Mouse (Mus musculus) stomach, postnatal 0 days (tissue): ENCODE measurements around the gene Poc1a. TPM values are rescaled to one million over a fixed set of nuclear protein-coding genes. Genes with fewer than 3 reads are reported as not detected.

ENCODE experiments used
- ATAC-seq: fragments of 200-750 bp; cut with Nextera tagmentation; 2 replicates; pipeline ENCODE4 v1.8.0; 2017; ENCODE audit not compliant: low FRiP score, low TSS enrichment
- DNase-seq: peaks from one replicate; pipeline ENCODE4 v3.0.0-alpha.2; 2016; ENCODE audit warnings: low spot score
- H3K27ac ChIP-seq: fragments of 300-500 bp; sonication (generic); replicated peaks from 2 replicates; pipeline ENCODE4 v1.5.1; 2014; ENCODE audit warnings: mild to moderate bottlenecking, control low read depth
- H3K27me3 ChIP-seq: fragments of 300-500 bp; sonication (generic); 2 replicates; pipeline ENCODE4 v1.6.1; 2014; ENCODE audit warnings: low read length; ENCODE audit not compliant: control insufficient read depth, insufficient read depth
- H3K36me3 ChIP-seq: fragments of 300-500 bp; sonication (generic); 2 replicates; pipeline ENCODE4 v1.6.1; 2014; ENCODE audit warnings: low read length, mixed read lengths; ENCODE audit not compliant: control insufficient read depth, insufficient read depth
- H3K4me1 ChIP-seq: fragments of 300-500 bp; sonication (generic); replicated peaks from 2 replicates; pipeline ENCODE4 v1.6.1; 2014; ENCODE audit warnings: antibody characterized with exemption; ENCODE audit not compliant: control insufficient read depth, insufficient read depth
- H3K4me2 ChIP-seq: fragments of 300-500 bp; sonication (generic); replicated peaks from 2 replicates; pipeline ENCODE4 v1.6.1; 2014; ENCODE audit warnings: low read depth, mild to moderate bottlenecking, control low read depth, moderate library complexity
- H3K4me3 ChIP-seq: fragments of 300-500 bp; sonication (generic); 2 replicates; pipeline ENCODE4 v1.5.1; 2014; ENCODE audit warnings: low read depth, low read length, control low read depth
- H3K9ac ChIP-seq: fragments of 300-500 bp; sonication (generic); 2 replicates; pipeline ENCODE4 v1.6.1; 2014; ENCODE audit warnings: mild to moderate bottlenecking, low read length, control low read depth, mixed read lengths
- H3K9me3 ChIP-seq: fragments of 300-500 bp; sonication (generic); 2 replicates; pipeline ENCODE4 v1.6.1; 2016; ENCODE audit warnings: low read length; ENCODE audit not compliant: control insufficient read depth
- CTCF ChIP-seq: IDR thresholded peaks from 2 replicates; pipeline ENCODE4 v1.5.1; 2016; ENCODE audit warnings: antibody characterized with exemption, low read depth, mild to moderate bottlenecking, moderate library complexity
- EP300 ChIP-seq: optimal IDR thresholded peaks from 2 replicates; pipeline ENCODE3; 2016; ENCODE audit warnings: antibody characterized with exemption
- WGBS: fragments of 180-500 bp; shearing (Covaris S2); extraction: QIAGEN DNeasy Blood & Tissue Kit; methylation state at CpG from one replicate; pipeline ENCODE4 v1.1.7; 2014; 5-methylcytosine and 5-hydroxymethylcytosine counted together
- polyA plus RNA-seq: library from polyadenylated mRNA; unstranded; fragments of >200 nt; fragmentation: Nextera tagmentation; extraction: Ambion mirVana; gene quantifications from 2 replicates; pipeline ENCODE4 v1.2.1, GENCODE M21; 2015

Poc1a gene
- polyA plus RNA-seq, 1 experiment from 2014 or later = 13.3 TPM

DNA sequence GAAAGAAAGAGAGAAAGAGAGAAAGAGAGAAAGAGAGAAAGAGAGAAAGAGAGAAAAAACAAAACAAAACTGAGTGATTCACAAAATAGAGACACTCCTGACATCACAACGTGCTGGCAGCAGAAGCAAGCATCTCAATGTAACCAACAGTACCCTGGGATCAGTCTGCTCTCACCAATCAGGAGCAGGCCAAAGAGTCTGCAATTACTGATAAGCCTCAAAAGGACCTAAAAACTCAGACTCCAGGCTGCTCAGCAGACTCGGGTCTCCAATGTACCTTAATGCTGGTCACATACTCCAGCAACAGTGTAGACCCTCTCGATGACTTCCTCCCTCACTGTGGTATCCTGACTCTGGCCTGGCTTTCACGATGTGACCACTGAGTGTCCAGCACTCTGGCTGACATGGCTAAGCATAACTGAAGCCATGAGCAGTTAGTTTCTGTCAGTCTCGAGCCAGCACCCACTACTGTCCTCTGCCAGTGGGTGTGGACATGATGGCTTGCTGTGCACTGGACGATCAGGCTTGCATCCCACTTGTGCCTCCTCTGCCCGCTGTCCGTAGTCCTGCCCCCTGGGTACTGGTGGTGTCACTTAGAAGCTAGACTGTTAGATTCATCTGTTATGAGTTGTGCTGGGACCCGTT, 117.9 kb downstream of the Poc1a start:
- Histone ChIP-seq H3K27ac (no peak overlapping the region), H3K9ac (no peak overlapping the region), H3K4me3 (no peak overlapping the region), H3K9me3 (no peaks in the 10 kb centered on the region), H3K27me3 (no peaks in the 10 kb centered on the region), H3K4me1 (no peaks in the 10 kb centered on the region), H3K4me2 (no peak overlapping the region), H3K36me3 (no peaks in the 10 kb centered on the region)
- ATAC-seq (no peak), DNase-seq (no peak)
- TF ChIP-seq CTCF = no peak
- no peak for TF ChIP-seq EP300
- 66% methylated on average over 9 of the region's 9 CpGs for WGBS

DNA sequence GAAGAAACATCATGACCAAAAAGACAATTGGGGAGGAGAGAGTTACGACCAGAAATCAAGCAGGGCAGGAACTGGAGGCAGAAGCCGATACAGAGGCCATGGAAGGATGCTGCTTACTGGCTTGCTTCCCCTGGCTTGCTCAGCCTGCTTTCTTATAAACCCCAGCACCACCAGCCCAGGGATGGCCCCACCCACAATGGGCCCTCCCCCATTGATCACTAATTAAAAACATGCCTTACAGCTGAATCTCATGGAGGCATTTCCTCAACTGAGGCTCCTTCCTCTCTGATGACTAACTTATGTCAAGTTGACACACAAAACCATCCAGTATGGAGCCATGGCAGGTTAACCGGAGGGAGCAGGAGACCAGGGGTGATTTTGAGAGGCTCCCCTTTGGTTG, 118.9 kb downstream of the Poc1a start:
- no peak overlapping the region for H3K9ac ChIP-seq
- H3K9me3 ChIP-seq = no peaks in the 10 kb centered on the region
- no peak overlapping the region for H3K4me2 ChIP-seq
- H3K4me3 ChIP-seq = no peak overlapping the region
- TF ChIP-seq EP300 (no peak), CTCF (no peak)
- no peak overlapping the region for H3K27ac ChIP-seq
- ATAC-seq (no peak), DNase-seq (no peak)
- H3K36me3 ChIP-seq = no peaks in the 10 kb centered on the region
- no peaks in the 10 kb centered on the region for H3K4me1 ChIP-seq
- no peaks in the 10 kb centered on the region for H3K27me3 ChIP-seq
- 63% methylated on average over 3 of the region's 3 CpGs for WGBS

Other genes with a start within 250 kb of the Poc1a start
- gene Col6a4, start 184.3 kb upstream of the Poc1a start, polyA plus RNA-seq = 19.3 and 20.2 TPM in 2 replicates
- 0.70 and 0.75 TPM in 2 replicates for gene Glyctk, start 122.9 kb upstream of the Poc1a start, polyA plus RNA-seq
- 9.1 and 10.3 TPM in 2 replicates for gene Wdr82, start 110.1 kb upstream of the Poc1a start, polyA plus RNA-seq
- 15.2 and 16.5 TPM in 2 replicates for gene Ppm1m, start 81.3 kb upstream of the Poc1a start, polyA plus RNA-seq
- 27.1 and 27.7 TPM in 2 replicates for gene Twf2, start 78.0 kb upstream of the Poc1a start, polyA plus RNA-seq
- 0.05 and 0.07 TPM in 2 replicates for gene Tlr9, start 58.5 kb upstream of the Poc1a start, polyA plus RNA-seq
- gene Alas1, start 32.4 kb upstream of the Poc1a start, polyA plus RNA-seq = 145 and 152 TPM in 2 replicates
- 12.3 and 12.7 TPM in 2 replicates for gene Dusp7, start 87.6 kb downstream of the Poc1a start, polyA plus RNA-seq
- 810 and 847 TPM in 2 replicates for gene Rpl29, start 148.4 kb downstream of the Poc1a start, polyA plus RNA-seq
- 20.7 and 23.9 TPM in 2 replicates for gene Acy1, start 157.3 kb downstream of the Poc1a start, polyA plus RNA-seq
- gene Abhd14b, start 166.4 kb downstream of the Poc1a start, polyA plus RNA-seq = 39.0 and 46.0 TPM in 2 replicates
- gene Abhd14a, start 166.6 kb downstream of the Poc1a start, polyA plus RNA-seq = 23.1 and 23.2 TPM in 2 replicates
- 16.8 and 20.3 TPM in 2 replicates for gene Pcbp4, start 172.2 kb downstream of the Poc1a start, polyA plus RNA-seq
- gene Gpr62, start 184.9 kb downstream of the Poc1a start, polyA plus RNA-seq = 0.15 and 0.23 TPM in 2 replicates
- gene Rrp9, start 194.9 kb downstream of the Poc1a start, polyA plus RNA-seq = 22.4 and 23.3 TPM in 2 replicates
- 5.8 TPM in 2 replicates for gene Parp3, start 195.9 kb downstream of the Poc1a start, polyA plus RNA-seq
- not detected in 2 replicates for gene Iqcf1, start 218.9 kb downstream of the Poc1a start, polyA plus RNA-seq
- gene Iqcf5, start 233.5 kb downstream of the Poc1a start, polyA plus RNA-seq = not detected in 2 replicates